Mouse (Mus musculus): ENCODE data around the gene Pramel6. TPM values are rescaled to one million over a fixed set of nuclear protein-coding genes. Genes with fewer than 3 reads are reported as not detected.
A peak's percentile ranks its signal among the peaks of the same experiment; 100 is the strongest.
"Not testable (repeated sequence)": the region's sequence is repeated elsewhere in the genome, so short reads cannot be mapped to it uniquely, and the experiment has no call there.

The Pramel6 gene
- total RNA-seq (2014; rRNA removed) (not detected in 2 replicates), polyA plus RNA-seq (2015; fragmentation: Nextera tagmentation; extraction: Ambion mirVana) (not detected in 2 replicates)

DNA sequence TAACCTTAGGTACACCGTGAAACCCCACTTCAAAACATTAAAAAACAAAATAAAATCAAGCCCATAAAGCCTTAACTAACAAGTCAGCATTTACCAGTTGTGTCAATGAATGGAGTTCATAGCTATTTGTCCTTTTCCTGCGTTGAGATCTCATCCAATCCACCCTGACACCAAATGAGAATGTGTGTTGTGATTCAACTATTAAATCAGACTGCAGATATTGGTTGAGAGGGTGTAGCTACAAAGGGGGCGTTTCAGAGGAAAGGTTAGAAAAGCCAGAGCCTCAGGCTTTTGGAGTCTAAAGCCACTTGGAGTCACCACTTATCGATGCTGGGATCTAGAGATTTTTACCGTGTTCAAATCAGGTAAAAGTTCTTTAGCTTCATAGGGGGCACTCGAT lies at the start of gene Pramel6:
Gene Pramel6 (plus strand): TSS at position 301 of the 400 bp plus-strand sequence.
- no peaks in the 10 kb centered on the region for H3K36me3 ChIP-seq (ENCODE audit: insufficient read depth, low read length)
- H3K27ac ChIP-seq (ENCODE audit: low read depth, low read length): no peak within 1 kb of the TSS
- H3K9ac ChIP-seq (replicated peaks; ENCODE audit: low read length, poor library complexity, severe bottlenecking): no peak within 1 kb of the TSS
- DNase-seq (ENCODE audit: low spot score): no peak
- no peaks in the 10 kb centered on the region for H3K9me3 ChIP-seq (ENCODE audit: low read length)
- no peak within 1 kb of the TSS for H3K4me3 ChIP-seq (ENCODE audit: low read depth, low read length)
- no peak for TF ChIP-seq CTCF (IDR thresholded peaks at IDR 0.05)
- no peak for ATAC-seq (ENCODE audit: low FRiP score)
- no peaks in the 10 kb centered on the region for H3K4me1 ChIP-seq (ENCODE audit: insufficient read depth, low read length)
- H3K4me2 ChIP-seq (ENCODE audit: low read depth, low read length, poor library complexity, severe bottlenecking): no peak within 1 kb of the TSS
- H3K27me3 ChIP-seq (ENCODE audit: insufficient read depth, low read length): no peaks in the 10 kb centered on the region
- WGBS: 86% methylated on average over 6 of the region's 6 CpGs

DNA sequence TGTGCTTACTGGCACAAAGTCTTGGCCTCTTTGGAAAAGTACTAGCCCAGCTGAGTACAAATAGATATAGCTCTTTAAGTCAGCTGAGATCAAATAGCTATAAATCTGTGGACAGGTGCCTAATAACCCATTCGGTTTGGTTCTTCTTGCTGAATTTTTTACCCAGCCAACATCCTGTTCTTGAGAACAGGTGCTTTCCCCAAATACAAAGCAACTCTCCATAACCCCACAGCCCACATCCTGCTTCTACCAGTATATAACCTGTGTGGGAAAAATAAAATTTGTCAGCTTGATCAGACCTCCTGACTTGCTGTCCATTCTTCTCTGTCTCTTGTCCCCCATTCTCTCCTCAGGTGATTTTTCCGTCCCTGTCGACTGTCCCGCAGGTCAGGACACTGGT lies 44.6 kb upstream of the Pramel6 start:
- no peak overlapping the region for H3K4me2 ChIP-seq (ENCODE audit: low read depth, low read length, poor library complexity, severe bottlenecking)
- H3K27me3 ChIP-seq (ENCODE audit: insufficient read depth, low read length): no peaks in the 10 kb centered on the region
- no peak for DNase-seq (ENCODE audit: low spot score)
- ATAC-seq (ENCODE audit: low FRiP score): no peak
- WGBS: 95% methylated on average over 4 of the region's 4 CpGs
- H3K9me3 ChIP-seq (ENCODE audit: low read length): no peaks in the 10 kb centered on the region
- H3K36me3 ChIP-seq (ENCODE audit: insufficient read depth, low read length): no peaks in the 10 kb centered on the region
- no peak overlapping the region for H3K27ac ChIP-seq (ENCODE audit: low read depth, low read length)
- H3K4me3 ChIP-seq (ENCODE audit: low read depth, low read length): no peak overlapping the region
- H3K9ac ChIP-seq (replicated peaks; ENCODE audit: low read length, poor library complexity, severe bottlenecking): no peak overlapping the region
- no peak for TF ChIP-seq CTCF (IDR thresholded peaks at IDR 0.05)
- no peaks in the 10 kb centered on the region for H3K4me1 ChIP-seq (ENCODE audit: insufficient read depth, low read length)

DNA sequence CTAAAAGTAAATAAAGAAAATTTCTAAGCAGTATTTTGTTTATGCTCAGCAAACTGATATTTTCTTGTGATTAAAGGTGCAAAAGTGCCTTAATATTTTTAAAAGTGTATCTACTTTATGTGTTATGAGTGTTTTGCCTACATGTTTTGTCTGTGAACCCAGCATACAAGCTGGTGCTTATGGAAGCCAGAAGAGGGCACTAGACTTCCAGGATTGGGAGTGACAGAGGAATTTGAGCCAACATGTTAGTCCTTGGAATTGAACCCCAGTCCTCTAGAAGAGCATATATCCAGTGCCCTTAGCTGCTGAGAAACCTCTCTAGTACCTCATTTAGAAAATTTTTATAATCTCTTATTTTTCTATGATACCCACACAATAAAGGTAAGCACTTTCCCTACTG lies 26.2 kb upstream of the Pramel6 start:
- no peaks in the 10 kb centered on the region for H3K36me3 ChIP-seq (ENCODE audit: insufficient read depth, low read length)
- H3K4me3 ChIP-seq (ENCODE audit: low read depth, low read length): no peak overlapping the region
- no peak overlapping the region for H3K9ac ChIP-seq (replicated peaks; ENCODE audit: low read length, poor library complexity, severe bottlenecking)
- ATAC-seq (ENCODE audit: low FRiP score) (no peak), DNase-seq (ENCODE audit: low spot score) (peak; percentile 21)
- H3K4me2 ChIP-seq (ENCODE audit: low read depth, low read length, poor library complexity, severe bottlenecking): no peak overlapping the region
- no peak overlapping the region for H3K27ac ChIP-seq (ENCODE audit: low read depth, low read length)
- no peaks in the 10 kb centered on the region for H3K27me3 ChIP-seq (ENCODE audit: insufficient read depth, low read length)
- no peaks in the 10 kb centered on the region for H3K9me3 ChIP-seq (ENCODE audit: low read length)
- peak; percentile 32 for TF ChIP-seq CTCF (IDR thresholded peaks at IDR 0.05)
- no peaks in the 10 kb centered on the region for H3K4me1 ChIP-seq (ENCODE audit: insufficient read depth, low read length)

DNA sequence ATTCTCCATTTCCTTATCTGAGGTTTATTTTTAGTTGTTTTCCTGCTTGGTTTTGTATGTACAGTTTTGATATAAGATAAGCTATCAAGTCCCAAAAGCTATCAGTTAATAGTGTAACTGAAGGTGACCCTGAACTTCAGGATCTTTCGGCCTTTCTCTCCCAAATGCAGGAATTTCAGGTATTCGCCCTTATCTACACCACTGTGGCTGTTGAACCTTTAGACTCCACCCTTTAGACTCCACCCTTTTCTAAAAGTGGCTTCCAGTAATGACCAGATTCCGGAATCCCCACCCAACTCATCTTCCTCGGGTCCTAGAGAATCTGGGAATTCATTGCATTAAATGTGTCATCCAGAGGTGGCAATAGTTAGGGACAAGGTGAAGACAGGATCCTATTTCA lies 25.2 kb upstream of the Pramel6 start:
- DNase-seq (ENCODE audit: low spot score) (no peak), ATAC-seq (ENCODE audit: low FRiP score) (no peak)
- Histone ChIP-seq H3K27me3 (ENCODE audit: insufficient read depth, low read length) (no peaks in the 10 kb centered on the region), H3K27ac (ENCODE audit: low read depth, low read length) (no peak overlapping the region), H3K9me3 (ENCODE audit: low read length) (no peaks in the 10 kb centered on the region), H3K4me1 (ENCODE audit: insufficient read depth, low read length) (no peaks in the 10 kb centered on the region), H3K4me2 (ENCODE audit: low read depth, low read length, poor library complexity, severe bottlenecking) (no peak overlapping the region), H3K36me3 (ENCODE audit: insufficient read depth, low read length) (no peaks in the 10 kb centered on the region), H3K9ac (replicated peaks; ENCODE audit: low read length, poor library complexity, severe bottlenecking) (no peak overlapping the region), H3K4me3 (ENCODE audit: low read depth, low read length) (no peak overlapping the region)
- WGBS: 86% methylated on average over 4 of the region's 4 CpGs
- TF ChIP-seq CTCF (IDR thresholded peaks at IDR 0.05): no peak

DNA sequence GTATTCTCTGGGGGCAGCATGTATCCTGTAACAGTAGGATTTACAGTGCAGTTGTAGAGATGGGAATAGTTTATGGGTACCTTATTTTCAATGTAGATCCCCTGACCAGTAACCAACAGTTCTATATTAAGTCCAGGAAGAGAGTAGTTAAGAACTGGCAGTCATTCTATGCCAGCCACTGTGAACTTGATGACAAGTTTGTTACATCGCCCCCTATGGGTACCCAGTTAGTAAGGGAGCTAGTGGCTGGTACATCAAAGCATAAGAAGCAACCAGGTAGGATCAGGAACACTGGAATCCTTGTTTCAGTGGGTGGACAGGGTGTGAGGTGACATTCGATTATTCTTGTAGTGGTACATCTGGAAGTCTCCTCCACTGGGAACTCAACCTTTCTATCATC lies 24.1 kb upstream of the Pramel6 start:
- 87% methylated on average over 2 of the region's 2 CpGs for WGBS
- no peak for ATAC-seq (ENCODE audit: low FRiP score)
- H3K36me3 ChIP-seq (ENCODE audit: insufficient read depth, low read length): no peaks in the 10 kb centered on the region
- no peak for TF ChIP-seq CTCF (IDR thresholded peaks at IDR 0.05)
- no peak for DNase-seq (ENCODE audit: low spot score)
- no peaks in the 10 kb centered on the region for H3K9me3 ChIP-seq (ENCODE audit: low read length)
- no peak overlapping the region for H3K4me3 ChIP-seq (ENCODE audit: low read depth, low read length)
- H3K4me1 ChIP-seq (ENCODE audit: insufficient read depth, low read length): no peaks in the 10 kb centered on the region
- H3K27me3 ChIP-seq (ENCODE audit: insufficient read depth, low read length): no peaks in the 10 kb centered on the region
- no peak overlapping the region for H3K27ac ChIP-seq (ENCODE audit: low read depth, low read length)
- H3K9ac ChIP-seq (replicated peaks; ENCODE audit: low read length, poor library complexity, severe bottlenecking): no peak overlapping the region
- H3K4me2 ChIP-seq (ENCODE audit: low read depth, low read length, poor library complexity, severe bottlenecking): no peak overlapping the region

DNA sequence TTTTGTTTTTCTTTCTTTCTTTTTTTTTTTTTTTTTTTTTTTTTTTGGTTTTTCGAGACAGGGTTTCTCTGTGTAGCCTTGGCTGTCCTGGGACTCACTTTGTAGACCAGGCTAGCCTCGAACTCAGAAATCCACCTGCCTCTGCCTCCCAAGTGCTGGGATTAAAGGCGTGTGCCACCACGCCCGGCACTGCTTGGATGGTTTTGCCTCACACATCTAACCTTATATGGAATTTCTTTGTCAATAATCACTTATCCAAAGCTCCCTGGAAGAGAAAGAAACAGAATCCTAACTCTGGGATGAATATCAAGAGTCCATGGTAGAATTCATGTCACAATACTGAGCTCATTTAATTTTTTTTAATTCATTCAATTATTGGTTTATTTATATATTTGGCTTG lies 9.4 kb upstream of the Pramel6 start, which contains the start of gene Pramel7:
Gene Pramel7 (minus strand): TSS at position 101 of the 400 bp plus-strand sequence.
- 82% methylated on average over 4 of the region's 5 CpGs for WGBS
- ATAC-seq (ENCODE audit: low FRiP score): not testable (repeated sequence)

More for the DNA sequence above, 9.4 kb upstream of the Pramel6 start, which contains the start of gene Pramel7:
- not testable (repeated sequence) for H3K9me3 ChIP-seq (ENCODE audit: low read length); H3K9ac ChIP-seq (replicated peaks; ENCODE audit: low read length, poor library complexity, severe bottlenecking); H3K4me1 ChIP-seq (ENCODE audit: insufficient read depth, low read length); H3K36me3 ChIP-seq (ENCODE audit: insufficient read depth, low read length); H3K27ac ChIP-seq (ENCODE audit: low read depth, low read length); H3K27me3 ChIP-seq (ENCODE audit: insufficient read depth, low read length); DNase-seq (ENCODE audit: low spot score); H3K4me2 ChIP-seq (ENCODE audit: low read depth, low read length, poor library complexity, severe bottlenecking); H3K4me3 ChIP-seq (ENCODE audit: low read depth, low read length)

Data from midbrain, postnatal 0 days (tissue).